Mouse (Mus musculus): ENCODE results near the gene Alpk1.

Alpk1 gene

GRCm38 (mm10) chr3:127691230-127691629 lies 89.1 kb downstream of the Alpk1 start:
- peak; percentile 75 for DNase-seq

GRCm38 (mm10) chr3:127679703-127680102 lies 100.6 kb downstream of the Alpk1 start:
- peak; percentile 64 for DNase-seq

GRCm38 (mm10) chr3:127661646-127662531 lies 118.4 kb downstream of the Alpk1 start:
- DNase-seq: no peak

DNA sequence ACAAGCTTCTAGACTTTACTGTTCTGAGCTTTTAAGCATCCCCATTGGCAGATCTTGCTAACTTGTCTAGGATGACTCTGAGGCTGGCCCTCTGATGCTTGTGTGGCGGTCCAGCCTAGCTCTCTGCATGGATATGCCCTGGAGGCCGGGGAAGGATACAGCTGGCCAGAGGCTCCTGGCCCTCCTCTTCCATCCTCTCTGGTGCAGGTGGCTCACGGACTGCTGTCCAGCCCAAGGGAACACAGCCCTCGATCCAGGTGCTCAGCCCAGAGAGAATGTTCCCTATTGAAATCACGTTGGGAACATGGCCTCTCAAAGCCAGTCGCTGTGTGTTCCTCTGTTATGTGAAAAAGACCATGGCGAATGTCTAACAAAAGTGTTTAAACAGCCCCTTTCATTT lies 119.6 kb downstream of the Alpk1 start:
- no peak for DNase-seq

DNA sequence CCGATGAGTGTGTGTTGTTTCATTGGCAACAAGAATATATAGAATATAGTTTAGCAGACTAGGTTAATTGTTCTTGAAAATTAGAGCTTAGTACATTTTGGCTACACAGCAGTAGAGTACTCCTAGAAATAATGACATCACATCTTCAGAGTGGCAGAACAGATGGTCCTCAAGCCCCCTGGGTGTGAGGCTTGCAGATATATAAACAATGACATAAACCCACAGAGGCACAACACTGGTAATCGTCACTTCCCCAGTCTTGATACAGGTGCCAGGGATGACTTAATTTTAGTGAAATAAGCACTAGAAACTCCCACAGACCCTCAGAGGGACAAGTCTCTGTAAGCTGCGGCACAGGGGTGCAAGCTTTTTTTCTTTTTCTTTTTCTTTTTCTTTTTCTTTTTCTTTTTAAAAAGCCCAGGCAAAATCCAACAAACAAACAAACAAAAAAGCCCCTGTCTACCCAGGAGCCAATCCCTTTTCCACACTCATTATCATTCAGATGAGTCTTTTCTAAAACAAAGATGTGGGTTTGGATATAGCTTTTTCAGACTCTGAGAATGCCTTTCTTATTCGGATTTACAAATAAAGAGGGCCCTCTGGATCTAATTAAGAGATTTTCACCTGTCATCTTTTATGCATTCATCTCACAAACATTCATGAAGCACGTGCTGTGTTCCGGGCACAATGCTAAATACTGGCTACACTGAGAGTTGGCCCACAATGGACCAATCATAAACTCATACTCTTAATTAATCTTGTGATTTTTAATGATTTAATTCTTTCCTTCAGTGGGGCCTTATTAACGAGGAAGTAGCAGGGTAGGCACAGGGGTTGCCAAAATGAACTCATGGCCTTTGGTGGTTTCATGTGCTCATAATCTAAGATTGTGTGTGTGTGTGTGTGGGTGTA lies 128.3 kb downstream of the Alpk1 start:
- DNase-seq: no peak

DNA sequence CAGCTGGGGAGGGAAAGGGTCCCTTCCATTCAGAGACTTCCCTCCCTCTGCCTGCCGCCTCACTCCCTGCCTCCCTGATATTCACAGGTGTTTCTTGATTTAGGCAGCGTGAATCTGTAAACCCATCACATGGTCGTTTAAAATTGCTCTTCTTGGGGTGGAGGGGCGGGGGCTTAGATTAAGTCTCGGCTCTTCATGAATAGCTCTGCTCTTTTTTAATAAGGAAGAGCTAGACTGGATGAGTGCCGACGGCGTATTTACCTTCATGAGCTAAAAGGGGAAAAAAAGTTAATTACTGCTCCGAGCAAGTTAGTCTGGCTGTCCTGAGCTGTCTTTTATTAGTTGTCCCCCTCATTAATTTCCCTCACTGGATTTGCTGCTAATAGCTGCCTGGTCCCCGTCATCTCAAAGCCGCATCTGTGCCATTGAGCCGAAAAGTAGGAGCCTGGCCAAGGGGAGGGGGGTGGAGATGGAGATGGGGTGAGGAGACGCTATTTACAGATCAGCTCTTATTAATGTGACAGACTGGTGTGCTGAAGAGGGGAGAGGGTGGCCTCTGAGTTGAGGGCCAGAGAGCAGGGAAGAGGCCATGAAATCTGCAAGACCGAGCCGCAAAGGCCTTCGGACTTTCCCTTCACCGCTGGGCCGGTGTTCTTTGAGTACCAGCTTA lies 134.0 kb downstream of the Alpk1 start:
- peak; percentile 58 for DNase-seq

GRCm38 (mm10) chr3:127642211-127642610 lies 138.1 kb downstream of the Alpk1 start:
- DNase-seq: peak; percentile 60

GRCm38 (mm10) chr3:127640762-127641700 lies 139.3 kb downstream of the Alpk1 start:
- DNase-seq: peak; percentile 72

GRCm38 (mm10) chr3:127639875-127640761 lies 140.2 kb downstream of the Alpk1 start:
- peak; percentile 84 for DNase-seq

GRCm38 (mm10) chr3:127634984-127635349 lies 145.4 kb downstream of the Alpk1 start:
- DNase-seq: no peak

DNA sequence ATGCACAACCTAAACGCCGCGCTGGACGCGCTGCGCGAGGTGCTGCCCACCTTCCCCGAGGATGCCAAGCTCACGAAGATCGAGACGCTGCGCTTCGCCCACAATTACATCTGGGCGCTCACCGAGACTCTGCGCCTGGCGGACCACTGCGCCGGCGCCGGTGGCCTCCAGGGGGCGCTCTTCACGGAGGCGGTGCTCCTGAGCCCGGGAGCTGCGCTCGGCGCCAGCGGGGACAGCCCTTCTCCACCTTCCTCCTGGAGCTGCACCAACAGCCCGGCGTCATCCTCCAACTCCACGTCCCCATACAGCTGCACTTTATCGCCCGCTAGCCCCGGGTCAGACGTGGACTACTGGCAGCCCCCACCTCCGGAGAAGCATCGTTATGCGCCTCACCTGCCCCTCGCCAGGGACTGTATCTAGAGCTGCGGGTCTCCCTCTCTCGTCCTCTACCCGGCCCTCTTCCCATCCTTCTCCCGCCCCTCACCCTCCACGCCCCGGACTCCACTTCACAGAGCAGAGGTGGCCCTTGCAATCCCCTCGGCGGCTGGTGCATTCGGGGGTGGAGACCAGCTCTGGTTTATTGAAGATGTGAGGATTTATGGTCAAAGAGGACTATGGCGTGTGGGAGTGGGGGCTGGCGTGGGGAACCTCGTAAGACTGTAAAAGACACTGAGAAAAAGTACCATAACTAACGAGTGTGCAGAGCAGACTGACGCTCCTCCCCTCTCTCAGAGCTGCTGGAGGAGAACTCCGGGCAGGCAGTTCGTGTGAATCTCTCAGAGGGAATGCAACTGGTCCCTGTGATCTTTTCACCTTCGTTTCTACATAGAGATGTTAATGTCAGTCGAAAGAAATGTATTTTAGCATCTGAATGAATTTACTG lies 146.0 kb downstream of the Alpk1 start:
- DNase-seq: peak; percentile 93

GRCm38 (mm10) chr3:127633080-127634032 lies 147.0 kb downstream of the Alpk1 start, which contains the start of gene Neurog2:
Gene Neurog2 (plus strand): TSS chr3:127633135.
- DNase-seq: peak; percentile 89

DNA sequence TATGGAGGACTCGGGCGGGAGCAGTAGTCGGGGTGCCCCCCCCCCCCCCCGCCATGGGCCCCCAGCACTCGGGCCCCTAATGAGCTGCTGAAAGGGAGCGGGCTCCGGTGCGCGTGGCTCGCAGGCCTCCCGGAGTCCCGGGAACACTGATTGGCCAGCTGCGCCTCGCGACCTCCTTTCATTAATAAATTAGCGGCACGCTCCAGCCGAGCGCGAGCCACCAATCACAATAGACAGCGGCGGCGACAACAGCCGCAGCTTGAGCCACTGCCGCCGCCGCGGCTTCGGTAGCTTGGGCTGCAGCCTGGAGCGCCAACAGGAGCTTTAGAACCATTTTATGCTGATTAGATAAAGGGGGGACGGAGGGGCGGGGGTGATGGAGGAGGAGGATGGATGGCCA lies 147.8 kb downstream of the Alpk1 start:
- peak; percentile 88 for DNase-seq

DNA sequence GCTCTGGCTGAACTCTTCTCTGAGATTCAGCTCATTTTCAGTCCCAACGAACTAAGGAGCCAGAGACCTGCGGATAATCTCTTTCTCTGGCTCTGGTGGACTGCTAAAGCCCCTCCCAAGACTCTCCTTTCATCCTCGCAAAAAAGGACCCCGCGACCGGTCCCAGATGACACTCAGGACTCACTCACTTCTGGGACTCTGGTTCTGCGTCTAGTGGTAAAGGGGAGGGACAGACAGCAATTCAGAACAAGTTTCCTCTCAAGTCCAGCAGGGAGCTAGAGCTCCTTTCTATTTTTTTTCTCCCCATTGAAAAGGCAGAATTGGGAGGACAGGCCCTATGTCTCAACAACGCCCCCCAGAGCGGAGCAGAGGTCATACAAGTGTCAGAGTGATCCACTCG lies 148.7 kb downstream of the Alpk1 start:
- DNase-seq: peak; percentile 74

- peak; percentile 56 for DNase-seq
These were observed 149.5 kb downstream of the Alpk1 start for GRCm38 (mm10) chr3:127630735-127631372.

- no peak for DNase-seq
These were observed 150.1 kb downstream of the Alpk1 start for GRCm38 (mm10) chr3:127630190-127630589.

DNA sequence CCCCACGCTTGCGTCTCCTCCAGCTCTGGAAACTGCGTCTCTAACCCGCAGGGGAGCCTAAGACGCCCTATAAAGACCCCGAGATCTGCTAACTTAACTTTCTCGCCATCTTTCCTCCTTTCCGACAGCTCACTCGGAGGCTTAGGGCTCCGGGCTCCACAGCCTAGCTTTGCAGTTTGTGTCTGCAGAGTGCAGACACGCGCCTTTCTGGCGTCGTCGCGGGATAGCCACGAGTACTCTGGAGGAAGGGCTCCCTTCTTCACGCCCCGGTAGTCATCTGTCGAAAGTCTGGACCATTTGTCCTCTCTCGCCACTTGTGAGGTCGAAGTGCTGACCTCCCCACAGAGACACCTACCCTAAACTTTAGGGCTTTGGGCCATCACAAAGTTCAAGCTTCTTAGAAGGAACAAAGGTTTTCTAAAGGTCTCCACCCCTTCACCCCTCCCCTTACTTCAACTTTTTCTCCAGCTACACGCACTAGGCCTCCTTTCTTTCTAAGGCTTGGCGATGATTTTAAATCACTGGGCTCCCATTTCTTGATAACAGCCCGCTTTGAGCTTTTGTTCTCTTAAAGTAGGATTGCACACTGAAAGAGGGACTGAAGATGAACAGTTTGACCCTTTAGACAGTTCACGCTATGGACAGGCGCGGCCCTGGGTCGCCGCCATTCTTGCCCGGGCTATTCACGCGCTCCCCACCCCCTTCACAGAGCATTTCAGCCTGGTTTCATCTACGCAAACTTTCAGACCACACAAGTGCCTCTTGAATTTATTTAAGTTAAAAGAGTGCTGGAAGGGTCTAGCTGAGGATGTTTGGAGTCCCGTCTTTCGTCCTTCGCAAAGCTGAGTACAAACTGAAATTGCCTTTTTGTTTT lies 151.8 kb downstream of the Alpk1 start:
- DNase-seq: peak; percentile 66
